Mouse (Mus musculus): ENCODE data around the gene Ankrd34a.

GRCm38 (mm10) chr3:96548824-96549223 is 47.6 kb upstream of the Ankrd34a start:
- TF ChIP-seq POLR2A (IDR thresholded peaks at IDR 0.05; ENCODE audit: insufficient read depth, low read depth, low read length): no peak
- no peak for TF ChIP-seq CTCF (IDR thresholded peaks at IDR 0.05; ENCODE audit: insufficient read depth, low read depth, low read length)

Measured in olfactory bulb, adult 2 months (tissue).